ENCODE assay signal across 1 mouse cellular context in the genomic region with DNA sequence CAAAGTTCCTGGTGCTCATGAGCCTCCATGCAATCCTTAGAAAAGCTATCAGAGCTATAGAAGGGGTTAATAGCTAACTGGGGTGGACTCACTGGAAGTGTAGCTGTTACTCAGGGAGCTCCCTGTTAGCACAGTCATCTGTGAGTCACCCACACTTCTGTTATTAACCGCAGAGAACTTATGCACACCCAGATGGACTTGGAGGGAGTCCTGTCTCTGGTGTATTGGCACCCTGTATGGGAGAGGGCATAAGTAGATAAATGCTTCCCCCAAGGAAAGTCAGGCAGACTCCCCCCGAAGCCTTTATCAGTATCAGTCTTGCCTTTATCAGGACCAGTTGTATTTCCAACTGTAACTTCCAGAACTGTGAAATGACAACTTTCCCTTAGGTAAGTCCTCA.
TF ChIP-seq lines count a peak whose summit lies in the region.

No protein-coding gene starts in this region.

TF ChIP-seq in MEL, 35 proteins besides CTCF, POLR2A, EP300 and RAD21 (continued from another document):
- TF ChIP-seq ZKSCAN1 (IDR thresholded peaks at IDR 0.05; ENCODE audit: low read depth, low read length) = no peak
- no peak for TF ChIP-seq KAT2A (conservative IDR thresholded peaks at IDR 0.05; ENCODE audit: low read depth, low read length)
- no peak for TF ChIP-seq MAX (IDR thresholded peaks at IDR 0.05; ENCODE audit: low read length)
- no peak for TF ChIP-seq UBTF (IDR thresholded peaks at IDR 0.05; ENCODE audit: borderline replicate concordance, insufficient read depth, low read depth, low read length)
- peak; percentile 81; the same call in 1 of the 2 replicates for TF ChIP-seq ETS1 (IDR thresholded peaks at IDR 0.05; ENCODE audit: low read depth, low read length)
- no peak for TF ChIP-seq CHD2 (IDR thresholded peaks at IDR 0.05; ENCODE audit: low read length)
- no peak for TF ChIP-seq MAFK (IDR thresholded peaks at IDR 0.05; ENCODE audit: borderline replicate concordance, low read depth, low read length)
